Mouse (Mus musculus) limb, embryonic 14.5 days (tissue): ENCODE data around the gene Gm10282. TPM values are rescaled to one million over a fixed set of nuclear protein-coding genes. Genes with fewer than 3 reads are reported as not detected.

Source experiments
- ATAC-seq: fragments of 200-750 bp; cut with Nextera tagmentation; 2 replicates; pipeline ENCODE4 v1.8.0; 2017; ENCODE audit warnings: low read depth, moderate number of reproducible peaks, moderate TSS enrichment; ENCODE audit not compliant: low FRiP score
- DNase-seq: peaks from one replicate; pipeline ENCODE4 v3.0.0-alpha.2; 2015; ENCODE audit warnings: low spot score
- H3K27ac ChIP-seq: fragments of 300-500 bp; sonication (generic); replicated peaks from 2 replicates; pipeline ENCODE4 v1.5.1; 2014; ENCODE audit warnings: low read depth, mild to moderate bottlenecking, low read length, moderate library complexity, mixed read lengths
- H3K27me3 ChIP-seq: fragments of 300-500 bp; sonication (generic); 2 replicates; pipeline ENCODE4 v1.6.1; 2014; ENCODE audit warnings: low read length, mixed read lengths; ENCODE audit not compliant: control insufficient read depth, insufficient read depth
- H3K36me3 ChIP-seq: fragments of 300-500 bp; sonication (generic); 2 replicates; pipeline ENCODE4 v1.6.1; 2014; ENCODE audit warnings: mild to moderate bottlenecking, low read length, moderate library complexity, mixed read lengths; ENCODE audit not compliant: control insufficient read depth, insufficient read depth
- H3K4me1 ChIP-seq: fragments of 300-500 bp; sonication (generic); 2 replicates; pipeline ENCODE4 v1.6.1; 2014; ENCODE audit warnings: antibody characterized with exemption, low read length, mixed read lengths; ENCODE audit not compliant: control insufficient read depth, insufficient read depth
- H3K4me2 ChIP-seq: fragments of 300-500 bp; sonication (generic); replicated peaks from 2 replicates; pipeline ENCODE4 v1.6.1; 2014; ENCODE audit warnings: low read depth, mild to moderate bottlenecking, low read length, moderate library complexity; ENCODE audit not compliant: severe bottlenecking
- H3K4me3 ChIP-seq: fragments of 300-500 bp; sonication (generic); replicated peaks from 2 replicates; pipeline ENCODE4 v1.5.1; 2014; ENCODE audit warnings: low read length
- H3K9ac ChIP-seq: fragments of 300-500 bp; sonication (generic); 2 replicates; pipeline ENCODE4 v1.6.1; 2014; ENCODE audit warnings: mild to moderate bottlenecking, low read depth, low read length, moderate library complexity; ENCODE audit not compliant: severe bottlenecking
- H3K9me3 ChIP-seq: fragments of 300-500 bp; sonication (generic); 2 replicates; pipeline ENCODE4 v1.6.1; 2016; ENCODE audit warnings: low read length; ENCODE audit not compliant: control insufficient read depth
- POLR2A ChIP-seq: fragments of 200-500 bp; IDR thresholded peaks from 2 replicates; pipeline ENCODE4 v1.8.0; 2012; ENCODE audit warnings: inconsistent platforms, mild to moderate bottlenecking, moderate library complexity, borderline replicate concordance; ENCODE audit not compliant: insufficient read depth, insufficient read length; ENCODE audit errors: extremely low read depth
- WGBS: fragments of 180-500 bp; shearing (Covaris S2); extraction: QIAGEN DNeasy Blood & Tissue Kit; methylation state at CpG from one replicate; pipeline ENCODE4 v1.1.7; 2014; 5-methylcytosine and 5-hydroxymethylcytosine counted together
- polyA plus RNA-seq, 2 experiments: library from polyadenylated mRNA; depleted of rRNA in 1 of 2; stranded (reverse) in 1 of 2; unstranded in 1 of 2; fragments of >200 nt; fragmentation: Nextera tagmentation in 1 of 2; extraction: Ambion mirVana in 1 of 2; gene quantifications; 2 replicates each; pipeline versions ENCODE4 v1.2.1 to v1.2.3; 2012 to 2014

Gene Gm10282
- polyA plus RNA-seq, 2 experiments, result 26.2 to 30.0 TPM

DNA sequence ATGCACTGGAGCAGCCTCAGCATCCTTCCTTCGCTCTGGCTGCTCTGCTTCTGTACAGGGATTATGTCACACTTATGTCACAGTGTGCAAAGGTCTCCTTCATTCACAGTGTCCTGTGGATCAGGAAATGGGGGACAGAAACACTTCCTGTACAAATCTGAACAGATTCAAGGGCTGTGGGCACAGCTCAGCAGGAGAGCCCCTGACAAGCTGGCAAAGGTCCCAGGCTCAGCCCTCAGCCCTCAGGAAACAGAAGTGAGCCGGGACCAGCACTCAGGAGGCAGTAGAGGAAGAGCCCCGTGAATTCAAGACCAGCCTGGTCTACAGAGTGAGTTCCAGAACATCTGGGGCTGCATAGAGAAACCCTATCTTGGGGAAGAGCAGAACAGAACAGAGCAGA is 23.4 kb downstream of the Gm10282 start:
- Histone ChIP-seq H3K4me3 (no peak overlapping the region), H3K4me1 (no peaks in the 10 kb centered on the region), H3K27ac (no peak overlapping the region), H3K36me3 (no peaks in the 10 kb centered on the region), H3K4me2 (no peak overlapping the region), H3K9me3 (no peaks in the 10 kb centered on the region), H3K9ac (no peak overlapping the region), H3K27me3 (no peaks in the 10 kb centered on the region)
- WGBS, result 34% methylated on average over 3 of the region's 3 CpGs
- no peak for TF ChIP-seq POLR2A
- DNase-seq, result peak; percentile 25
- no peak for ATAC-seq

DNA sequence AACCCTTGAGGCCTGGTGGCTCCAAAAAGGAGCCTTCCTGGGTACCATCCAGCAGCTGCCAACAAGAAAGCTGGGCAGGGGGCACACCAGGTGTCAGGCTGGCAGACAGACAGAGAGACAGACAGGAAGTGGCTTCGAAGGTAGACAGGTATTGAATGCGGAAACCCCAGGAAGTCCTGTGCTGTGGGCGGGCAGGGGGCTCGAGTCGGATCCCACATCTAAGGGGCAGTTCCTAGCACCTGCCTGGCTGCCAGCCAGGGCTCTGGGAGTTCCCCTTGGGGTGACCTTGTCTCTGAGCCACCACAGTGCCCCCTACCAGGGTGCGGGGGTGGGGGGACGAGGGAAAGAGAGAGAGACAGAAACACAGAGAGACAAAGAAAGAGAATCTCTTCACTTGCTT is 25.9 kb downstream of the Gm10282 start:
- TF ChIP-seq POLR2A, result no peak
- Histone ChIP-seq H3K27ac (no peak overlapping the region), H3K9me3 (no peaks in the 10 kb centered on the region), H3K36me3 (no peaks in the 10 kb centered on the region), H3K4me2 (no peak overlapping the region), H3K27me3 (no peaks in the 10 kb centered on the region), H3K4me1 (no peaks in the 10 kb centered on the region), H3K4me3 (no peak overlapping the region), H3K9ac (no peak overlapping the region)
- 74% methylated on average over 7 of the region's 7 CpGs for WGBS
- no peak for ATAC-seq
- no peak for DNase-seq

DNA sequence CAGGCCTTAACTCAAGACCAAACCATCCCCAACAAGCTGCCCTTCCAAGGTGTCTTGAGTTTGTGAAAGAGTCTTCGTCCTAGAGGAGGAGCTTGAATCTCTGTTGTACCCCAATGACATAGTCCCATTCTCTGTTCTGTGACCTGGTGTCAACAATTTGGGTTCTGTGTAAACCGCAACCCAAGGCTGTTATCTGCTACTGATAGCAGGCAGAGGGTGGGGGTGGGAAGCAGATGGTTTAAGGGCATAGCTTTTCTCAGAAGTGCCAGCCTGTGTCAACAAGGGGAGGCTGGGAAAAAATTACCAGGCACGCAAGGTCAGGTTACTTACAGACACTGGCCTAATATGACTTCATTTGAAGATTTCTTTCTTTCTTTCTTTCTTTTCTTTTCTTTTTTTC is 27.8 kb downstream of the Gm10282 start:
- DNase-seq, result no peak
- Histone ChIP-seq H3K36me3 (no peaks in the 10 kb centered on the region), H3K4me2 (no peak overlapping the region), H3K4me3 (no peak overlapping the region), H3K9ac (no peak overlapping the region), H3K27me3 (no peaks in the 10 kb centered on the region), H3K4me1 (no peaks in the 10 kb centered on the region), H3K27ac (no peak overlapping the region), H3K9me3 (no peaks in the 10 kb centered on the region)
- 72% methylated on average over 3 of the region's 3 CpGs for whole genome bisulfite sequencing
- no peak for TF ChIP-seq POLR2A
- no peak for ATAC-seq

DNA sequence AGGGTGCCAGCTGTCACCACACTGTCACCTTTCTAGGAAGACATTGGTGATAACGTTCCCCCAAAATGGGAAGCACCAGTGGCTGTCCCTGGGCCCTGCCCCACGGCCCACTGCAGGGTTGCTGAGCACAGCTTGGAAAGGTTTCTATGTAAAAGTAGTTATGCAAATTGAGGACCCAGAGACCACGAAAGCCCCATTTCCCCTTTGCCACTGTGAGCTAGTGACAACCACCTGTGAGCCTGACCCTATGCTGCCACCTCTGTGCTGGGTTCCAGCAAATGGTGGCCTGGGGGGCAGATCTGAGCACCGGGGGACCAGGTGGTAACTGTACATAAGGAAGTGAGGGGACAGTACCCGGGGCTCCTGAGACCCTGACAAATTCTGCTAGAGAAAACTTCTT is 31.3 kb downstream of the Gm10282 start:
- no peak for ATAC-seq
- H3K36me3 ChIP-seq, result no peaks in the 10 kb centered on the region
- no peak for TF ChIP-seq POLR2A
- no peaks in the 10 kb centered on the region for H3K27me3 ChIP-seq
- no peak overlapping the region for H3K4me3 ChIP-seq
- 55% methylated on average over 5 of the region's 5 CpGs for WGBS
- no peak overlapping the region for H3K27ac ChIP-seq
- H3K4me2 ChIP-seq, result no peak overlapping the region
- H3K9me3 ChIP-seq, result no peaks in the 10 kb centered on the region
- no peaks in the 10 kb centered on the region for H3K4me1 ChIP-seq
- no peak for DNase-seq
- H3K9ac ChIP-seq, result no peak overlapping the region

DNA sequence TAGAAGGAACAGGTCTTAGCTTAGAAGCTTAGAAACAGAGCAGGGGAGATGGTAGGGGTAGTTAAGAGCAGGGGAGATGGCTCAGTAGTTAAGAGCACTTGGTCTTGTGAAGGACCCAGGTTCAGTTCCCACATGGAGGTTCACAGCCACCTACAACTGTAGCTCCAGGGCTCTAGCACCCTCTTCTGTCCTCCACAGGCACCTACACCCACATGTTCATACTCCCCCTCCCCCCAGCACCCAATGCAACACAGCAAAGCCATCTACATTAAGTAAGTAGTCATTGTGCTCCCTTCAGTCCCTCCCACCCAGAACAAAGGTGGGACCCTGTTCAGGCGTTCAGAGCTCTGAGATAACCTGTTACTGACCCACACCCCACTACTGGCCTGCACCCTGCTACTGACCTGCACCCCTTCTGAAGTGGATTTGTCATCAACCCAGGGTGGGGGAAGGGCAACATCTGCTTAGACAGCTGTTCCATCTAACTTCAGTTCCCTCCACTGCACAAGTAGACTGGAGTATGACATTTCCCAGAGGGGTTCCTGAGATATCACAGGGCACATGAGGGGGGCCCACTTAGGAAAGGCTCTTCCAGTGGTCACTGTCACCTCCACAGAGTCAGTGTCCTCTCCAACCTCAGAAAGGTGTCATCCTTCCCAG is 31.8 kb downstream of the Gm10282 start:
- ATAC-seq, result no peak
- 92% methylated on average over 1 of the region's 1 CpGs for WGBS

More for the DNA sequence above, 31.8 kb downstream of the Gm10282 start:
- H3K4me1 ChIP-seq, result no peaks in the 10 kb centered on the region
- no peak overlapping the region for H3K27ac ChIP-seq
- no peak overlapping the region for H3K9ac ChIP-seq
- no peaks in the 10 kb centered on the region for H3K9me3 ChIP-seq
- no peak for DNase-seq
- H3K36me3 ChIP-seq, result no peaks in the 10 kb centered on the region
- no peak for TF ChIP-seq POLR2A
- no peak overlapping the region for H3K4me2 ChIP-seq
- H3K27me3 ChIP-seq, result no peaks in the 10 kb centered on the region
- H3K4me3 ChIP-seq, result no peak overlapping the region
